Mouse (Mus musculus): ENCODE results near the gene Slc37a2.

DNA sequence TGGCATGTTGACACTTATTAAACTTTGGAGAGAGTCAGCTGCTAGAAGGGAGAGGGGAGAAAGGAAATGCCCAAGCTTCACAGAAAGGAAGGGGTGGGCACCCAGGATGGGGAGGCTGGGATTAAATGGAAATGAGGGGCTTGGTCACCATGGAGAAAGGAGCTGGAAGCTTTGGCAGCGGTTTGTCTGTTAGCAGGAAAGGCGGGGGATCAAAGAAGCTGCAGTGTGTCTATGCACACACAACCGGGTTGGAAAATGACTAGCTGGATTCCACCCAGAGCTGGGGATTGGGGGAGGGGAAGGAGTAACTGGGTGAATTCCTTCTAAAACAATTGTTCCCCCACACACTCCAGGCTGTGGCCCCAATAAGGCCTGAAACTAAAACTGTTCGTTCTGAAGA is 76.6 kb downstream of the Slc37a2 start:
- TF ChIP-seq CTCF (IDR thresholded peaks at IDR 0.05; ENCODE audit: borderline replicate concordance, control insufficient read depth, extremely low read depth, insufficient read depth, low read length, poor library complexity) (no peak), POLR2A (IDR thresholded peaks at IDR 0.05; ENCODE audit: control insufficient read depth, extremely low read depth, insufficient read depth, low read length, poor library complexity) (no peak)

All from thymus, adult 2 months (tissue).